Mouse (Mus musculus): ENCODE data around the gene Rpl38.

Rpl38 gene

GRCm38 (mm10) chr11:114706358-114706757, 38.0 kb downstream of the Rpl38 start:
- no peak for DNase-seq

- DNase-seq: no peak
These were observed 43.1 kb downstream of the Rpl38 start for GRCm38 (mm10) chr11:114711393-114711792.

GRCm38 (mm10) chr11:114711861-114712260, 43.5 kb downstream of the Rpl38 start:
- DNase-seq: no peak

GRCm38 (mm10) chr11:114714526-114714925, 46.2 kb downstream of the Rpl38 start:
- DNase-seq: no peak

GRCm38 (mm10) chr11:114715531-114715930, 47.2 kb downstream of the Rpl38 start:
- DNase-seq: no peak

GRCm38 (mm10) chr11:114720535-114720934, 52.2 kb downstream of the Rpl38 start:
- no peak for DNase-seq

Measured in lung, postnatal 36 days (tissue).